Mouse (Mus musculus) heart, postnatal 0 days (tissue): ENCODE measurements around the gene Gm20503.

Experiments
- CTCF ChIP-seq: IDR thresholded peaks from 2 replicates; pipeline ENCODE4 v1.5.1; 2016; ENCODE audit warnings: antibody characterized with exemption, control low read depth, low read depth
- EP300 ChIP-seq: IDR thresholded peaks from 2 replicates; pipeline ENCODE4 v1.6.1; 2016; ENCODE audit warnings: antibody characterized with exemption, low read depth

DNA sequence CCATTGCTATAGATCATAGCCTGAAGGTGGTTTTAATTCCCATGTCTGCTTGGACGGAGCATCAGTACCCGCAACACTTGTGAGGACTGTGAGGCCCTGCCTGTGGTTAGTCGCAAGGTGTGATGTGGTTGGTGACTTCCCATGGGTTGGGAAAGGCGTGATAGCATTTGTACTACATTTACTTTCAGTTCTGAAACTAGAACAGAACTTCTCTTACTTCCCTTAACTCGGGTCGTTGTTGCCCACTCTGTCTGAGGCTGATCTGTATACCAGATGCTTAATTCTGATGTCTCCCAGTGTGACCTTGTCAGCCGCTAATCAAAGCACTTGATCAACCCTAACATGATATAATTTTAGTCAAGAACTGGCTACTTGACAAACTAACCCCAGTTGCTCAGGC lies 6.2 kb downstream of the Gm20503 start:
- TF ChIP-seq CTCF (no peak), EP300 (no peak)
